Mouse (Mus musculus) kidney, postnatal 36 days (tissue): ENCODE data around the gene Tulp4.
A peak's percentile ranks its signal among the peaks of the same experiment; 100 is the strongest.
"Not testable (repeated sequence)": the region's sequence is repeated elsewhere in the genome, so short reads cannot be mapped to it uniquely, and the experiment has no call there.

ENCODE experiments used
- DNase-seq, 2 experiments: peaks; one replicate each; pipeline ENCODE4 v3.0.0; 2021 to 2022; ENCODE audit warnings: mixed read lengths in 2 of 2

Gene Tulp4

DNA sequence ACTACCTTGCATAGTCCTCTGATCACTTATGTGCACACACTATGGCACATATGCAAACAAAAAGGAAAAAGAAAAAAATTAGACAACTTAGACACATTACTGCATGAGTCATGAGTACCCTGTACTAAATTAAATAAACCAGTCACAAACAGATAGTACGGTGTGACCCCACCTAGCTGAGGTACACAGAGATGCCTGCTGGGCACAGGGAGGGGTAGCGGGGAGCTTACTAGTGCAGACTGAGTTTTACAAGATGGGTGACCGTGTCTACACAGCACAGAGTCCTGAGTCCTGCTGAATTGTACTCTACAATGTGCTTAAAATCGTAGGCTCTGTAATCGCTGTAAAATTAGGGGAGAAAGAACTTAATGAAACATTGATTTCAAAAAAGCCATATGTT is 179.9 kb downstream of the Tulp4 start:
- DNase-seq = not testable (repeated sequence)

DNA sequence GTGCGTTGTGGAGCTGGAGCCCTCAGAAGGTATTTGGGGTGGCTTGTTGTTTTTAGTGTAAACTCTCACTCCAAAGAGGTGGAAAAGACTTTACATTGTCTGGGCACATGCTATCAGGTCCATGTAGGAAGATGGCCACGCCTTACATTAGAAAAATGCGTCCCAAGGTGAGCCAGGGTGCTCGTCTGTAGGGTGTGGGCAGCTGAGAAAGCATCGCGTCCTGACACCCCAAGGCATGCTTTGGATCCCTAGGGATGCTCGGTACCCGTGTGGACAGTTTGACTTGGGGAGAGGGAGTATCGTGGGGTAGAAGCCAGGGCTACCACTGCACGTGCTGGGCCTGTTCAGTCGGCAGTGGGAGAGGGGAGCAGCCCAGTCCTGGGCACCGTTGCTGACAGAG is 182.8 kb downstream of the Tulp4 start:
- not testable (repeated sequence) for DNase-seq

DNA sequence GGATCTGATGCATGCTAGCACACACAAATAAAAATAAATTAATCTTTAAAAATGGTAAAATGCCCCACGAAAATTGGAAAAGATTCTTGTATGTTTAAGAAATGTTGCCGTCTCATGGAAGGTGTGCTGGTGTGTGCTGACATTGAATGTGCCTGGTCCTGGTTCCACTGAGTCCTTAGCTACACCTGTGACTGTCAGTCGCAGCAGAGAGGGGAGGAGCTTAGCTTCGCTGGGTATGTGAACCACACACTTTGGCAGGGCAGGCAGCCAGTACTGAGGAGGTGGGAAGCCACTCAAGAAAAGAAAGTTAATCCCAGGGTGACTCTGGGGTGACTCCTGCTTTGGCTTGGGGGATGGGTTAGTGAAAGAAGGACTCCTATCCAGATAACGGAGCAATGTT is 187.6 kb downstream of the Tulp4 start:
- DNase-seq = not testable (repeated sequence)

DNA sequence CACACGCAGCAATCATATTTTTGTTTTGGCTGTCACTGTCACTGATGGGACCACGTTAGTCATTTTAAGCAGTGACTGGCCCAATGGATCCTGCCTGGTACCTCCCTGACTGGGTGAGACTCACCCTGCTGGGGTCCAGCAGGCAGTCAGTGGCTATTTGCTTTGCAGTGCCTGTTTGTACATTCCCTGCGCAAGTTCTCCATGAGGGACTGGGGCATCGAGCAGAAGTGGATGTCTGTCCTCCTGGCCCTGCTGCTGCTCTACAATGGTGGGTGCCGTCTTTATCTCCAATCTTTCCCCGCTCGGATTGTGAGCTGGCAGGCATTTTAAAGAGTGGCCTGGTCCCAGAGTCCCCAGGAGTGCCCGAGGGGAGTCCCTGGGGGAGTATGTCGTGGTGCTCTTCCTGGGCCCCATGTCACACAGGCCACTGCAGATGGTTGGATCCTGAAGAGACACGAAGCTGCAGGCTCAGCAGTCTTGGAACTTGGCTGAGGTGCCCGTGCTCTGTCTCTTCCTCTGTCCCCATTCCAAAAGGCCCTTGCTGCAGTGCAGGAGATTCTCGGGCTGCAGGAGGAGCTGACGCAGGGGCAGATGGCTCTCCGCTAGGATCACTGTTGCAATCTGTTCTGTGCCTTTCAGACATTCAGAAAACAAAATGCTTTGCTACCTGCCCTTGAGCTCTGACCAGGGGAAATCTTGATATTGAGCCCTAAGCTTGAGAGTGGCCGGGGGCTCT is 191.0 kb downstream of the Tulp4 start:
- not testable (repeated sequence) for DNase-seq

DNA sequence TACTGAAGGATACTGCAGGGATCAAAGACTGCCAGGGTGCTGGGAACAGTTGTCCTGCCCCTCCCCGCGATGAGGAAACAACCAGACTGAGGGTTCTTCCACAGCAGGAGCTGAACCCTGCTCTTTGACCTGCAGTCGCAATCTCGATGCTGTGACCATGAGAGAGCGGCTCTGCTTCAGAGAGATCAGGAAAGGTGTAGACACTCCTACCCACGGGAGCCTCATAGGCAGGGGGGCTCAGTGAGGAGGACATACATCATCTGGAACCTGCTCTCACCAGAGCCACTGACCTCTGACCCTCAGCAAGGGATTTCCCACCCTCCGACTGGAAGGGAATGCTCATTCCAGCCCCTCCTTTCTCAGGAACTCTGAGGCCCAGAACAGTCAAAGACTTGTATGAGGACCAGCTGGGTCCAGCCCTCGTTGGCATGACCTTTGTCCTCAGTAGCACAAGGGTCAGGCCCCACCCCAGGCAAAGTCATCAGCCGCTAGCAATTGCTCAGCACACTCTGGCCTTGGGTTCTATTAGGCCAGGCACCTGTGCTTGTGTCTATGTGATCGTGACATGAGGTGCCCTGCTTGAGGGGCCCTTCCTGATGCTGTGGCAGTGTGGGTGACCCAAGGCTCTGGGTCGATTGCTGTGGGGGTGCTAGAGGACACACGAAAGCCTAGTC is 194.1 kb downstream of the Tulp4 start:
- peak in 1 of 2 experiments; percentile 24 for DNase-seq
